Mouse (Mus musculus) intestine, embryonic 14.5 days (tissue): ENCODE measurements around the gene Dennd1a. TPM values are rescaled to one million over a fixed set of nuclear protein-coding genes. Genes with fewer than 3 reads are reported as not detected.

Experiments
- ATAC-seq: fragments of 200-750 bp; cut with Nextera tagmentation; replicated peaks from 2 replicates; pipeline ENCODE4 v1.8.0; 2017; ENCODE audit warnings: low read depth, moderate number of reproducible peaks, moderate TSS enrichment, moderate library complexity; ENCODE audit not compliant: low FRiP score, low TSS enrichment
- DNase-seq: peaks from one replicate; pipeline ENCODE4 v3.0.0-alpha.2; 2018; ENCODE audit warnings: low spot score
- H3K27ac ChIP-seq: fragments of 300-500 bp; sonication (generic); 2 replicates; pipeline ENCODE4 v1.5.1; 2014; ENCODE audit warnings: low read depth, mild to moderate bottlenecking, control low read depth
- H3K27me3 ChIP-seq: fragments of 300-500 bp; sonication (generic); replicated peaks from 2 replicates; pipeline ENCODE4 v1.6.1; 2014; ENCODE audit warnings: low read length, control low read depth; ENCODE audit not compliant: control insufficient read depth, insufficient read depth
- H3K36me3 ChIP-seq: fragments of 300-500 bp; sonication (generic); 2 replicates; pipeline ENCODE4 v1.6.1; 2014; ENCODE audit warnings: low read length, control low read depth; ENCODE audit not compliant: control insufficient read depth, insufficient read depth
- H3K4me1 ChIP-seq: fragments of 300-500 bp; sonication (generic); replicated peaks from 2 replicates; pipeline ENCODE4 v1.6.1; 2014; ENCODE audit warnings: low read length, control low read depth, mixed read lengths; ENCODE audit not compliant: control insufficient read depth, insufficient read depth
- H3K4me2 ChIP-seq: fragments of 300-500 bp; sonication (generic); 2 replicates; pipeline ENCODE4 v1.6.1; 2014; ENCODE audit warnings: low read length
- H3K4me3 ChIP-seq: fragments of 300-500 bp; sonication (generic); 2 replicates; pipeline ENCODE4 v1.5.1; 2014; ENCODE audit warnings: low read depth, low read length, control low read depth, mixed read lengths
- H3K9ac ChIP-seq: fragments of 300-500 bp; sonication (generic); 2 replicates; pipeline ENCODE4 v1.6.1; 2014; ENCODE audit warnings: mild to moderate bottlenecking, low read length
- H3K9me3 ChIP-seq: fragments of 300-500 bp; sonication (generic); 2 replicates; pipeline ENCODE4 v1.6.1; 2016; ENCODE audit warnings: low read length, control low read depth; ENCODE audit not compliant: control insufficient read depth
- WGBS: fragments of 180-500 bp; shearing (Covaris S2); extraction: QIAGEN DNeasy Blood & Tissue Kit; methylation state at CpG from one replicate; pipeline ENCODE4 v1.1.7; 2014; 5-methylcytosine and 5-hydroxymethylcytosine counted together
- polyA plus RNA-seq: library from polyadenylated mRNA; unstranded; fragments of >200 nt; fragmentation: Nextera tagmentation; extraction: Ambion mirVana; gene quantifications from 2 replicates; pipeline ENCODE4 v1.2.1, GENCODE M21; 2014

Gene Dennd1a
- polyA plus RNA-seq, 1 experiment from 2014 or later = 11.6 TPM

- Histone ChIP-seq H3K36me3 (no peaks in the 10 kb centered on the region), H3K9me3 (no peaks in the 10 kb centered on the region), H3K4me3 (no peak overlapping the region), H3K4me2 (no peak overlapping the region), H3K9ac (no peak overlapping the region), H3K27me3 (no peaks in the 10 kb centered on the region), H3K27ac (no peak overlapping the region), H3K4me1 (no peaks in the 10 kb centered on the region)
- 88% methylated on average over 1 of the region's 1 CpGs for WGBS
- ATAC-seq = no peak
- no peak for DNase-seq
Observed at GRCm38 (mm10) chr2:38088346-38088745, 198.8 kb downstream of the Dennd1a start.

DNA sequence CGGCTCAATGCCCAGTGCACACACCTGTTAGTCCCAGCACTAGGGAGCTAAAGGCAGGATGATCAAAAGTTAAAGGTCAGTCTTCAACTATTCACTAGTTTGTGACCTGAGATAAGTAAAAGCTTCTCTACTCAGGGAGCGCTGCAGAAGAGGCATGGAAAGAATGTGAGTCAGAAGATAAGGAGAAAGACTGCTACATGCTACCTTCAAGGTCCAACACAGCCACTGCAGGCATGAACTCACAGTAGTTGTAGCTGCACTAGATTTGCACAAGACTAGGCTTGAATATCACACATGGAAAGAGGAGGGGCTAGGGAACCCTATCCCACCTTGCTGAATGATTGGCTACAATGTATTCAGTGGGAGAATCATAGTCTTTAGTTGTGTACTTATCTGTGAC is 202.1 kb downstream of the Dennd1a start:
- Histone ChIP-seq H3K4me3 (no peak overlapping the region), H3K9me3 (no peaks in the 10 kb centered on the region), H3K36me3 (no peaks in the 10 kb centered on the region), H3K4me2 (no peak overlapping the region), H3K27ac (no peak overlapping the region), H3K4me1 (no peaks in the 10 kb centered on the region), H3K9ac (no peak overlapping the region), H3K27me3 (no peaks in the 10 kb centered on the region)
- 54% methylated on average over 2 of the region's 2 CpGs for WGBS
- no peak for ATAC-seq
- DNase-seq = no peak

- Histone ChIP-seq H3K27me3 (no peaks in the 10 kb centered on the region), H3K4me2 (no peak overlapping the region), H3K9ac (no peak overlapping the region), H3K4me1 (no peaks in the 10 kb centered on the region), H3K4me3 (no peak overlapping the region), H3K36me3 (no peaks in the 10 kb centered on the region), H3K9me3 (no peaks in the 10 kb centered on the region), H3K27ac (no peak overlapping the region)
- no peak for DNase-seq
- ATAC-seq = no peak
- WGBS = 89% methylated on average over 3 of the region's 3 CpGs
Observed at GRCm38 (mm10) chr2:38083251-38083650, 203.9 kb downstream of the Dennd1a start.

DNA sequence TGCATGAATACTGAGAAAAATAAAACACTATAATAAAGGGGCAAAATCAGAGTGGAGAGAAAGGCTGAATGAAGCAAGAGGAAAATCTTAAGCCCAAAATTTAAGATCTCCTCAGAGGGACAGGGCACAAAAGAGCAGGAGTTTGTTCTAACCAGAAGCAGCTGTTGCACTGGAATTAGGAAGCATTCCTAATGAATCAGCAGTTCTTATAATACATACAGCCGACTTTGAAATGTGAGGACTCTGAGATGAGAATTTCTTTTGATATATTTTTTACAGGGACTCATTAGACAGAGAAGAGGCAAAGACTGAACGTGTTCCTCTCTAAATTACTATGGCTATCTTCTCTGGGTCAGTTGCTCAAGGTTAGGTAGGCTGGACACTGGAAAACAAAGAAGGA is 212.7 kb downstream of the Dennd1a start:
- Histone ChIP-seq H3K4me3 (no peak overlapping the region), H3K9ac (no peak overlapping the region), H3K27ac (no peak overlapping the region), H3K9me3 (no peaks in the 10 kb centered on the region), H3K36me3 (no peaks in the 10 kb centered on the region), H3K27me3 (no peaks in the 10 kb centered on the region), H3K4me1 (no peaks in the 10 kb centered on the region), H3K4me2 (no peak overlapping the region)
- WGBS = 47% methylated on average over 2 of the region's 2 CpGs
- ATAC-seq (no peak), DNase-seq (no peak)

- no peaks in the 10 kb centered on the region for H3K4me1 ChIP-seq
- H3K9me3 ChIP-seq = no peaks in the 10 kb centered on the region
- H3K27ac ChIP-seq = no peak overlapping the region
- no peak for DNase-seq
- H3K4me3 ChIP-seq = no peak overlapping the region
- H3K36me3 ChIP-seq = no peaks in the 10 kb centered on the region
- no peak for ATAC-seq
- H3K27me3 ChIP-seq = no peaks in the 10 kb centered on the region
- H3K4me2 ChIP-seq = no peak overlapping the region
- no peak overlapping the region for H3K9ac ChIP-seq
Observed at GRCm38 (mm10) chr2:38072061-38072460, 215.1 kb downstream of the Dennd1a start.

DNA sequence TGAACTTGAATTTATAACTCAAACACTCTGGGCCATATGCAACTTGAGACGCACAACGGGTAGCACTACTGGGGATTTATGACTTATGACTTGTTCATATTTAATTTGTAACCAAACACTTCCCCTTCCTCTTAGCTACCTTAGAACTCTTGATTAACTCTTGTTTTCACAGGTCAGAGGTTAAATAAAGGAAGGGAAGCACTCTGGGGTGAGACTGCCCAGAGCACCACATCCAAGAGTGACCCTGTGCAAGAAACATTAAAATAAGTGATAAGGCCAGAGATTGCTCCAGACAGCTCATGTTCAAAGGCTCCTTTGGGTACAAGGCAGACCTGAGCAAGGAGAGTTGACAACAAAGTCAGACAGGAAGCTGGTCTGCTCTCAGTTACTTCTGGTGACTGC is 219.0 kb downstream of the Dennd1a start:
- no peak overlapping the region for H3K4me3 ChIP-seq
- no peaks in the 10 kb centered on the region for H3K9me3 ChIP-seq
- ATAC-seq (no peak), DNase-seq (no peak)
- 20% methylated on average over 2 of the region's 2 CpGs for WGBS
- H3K27me3 ChIP-seq = no peaks in the 10 kb centered on the region
- no peak overlapping the region for H3K9ac ChIP-seq
- H3K4me1 ChIP-seq = no peaks in the 10 kb centered on the region
- no peak overlapping the region for H3K4me2 ChIP-seq
- H3K27ac ChIP-seq = no peak overlapping the region
- H3K36me3 ChIP-seq = no peaks in the 10 kb centered on the region

DNA sequence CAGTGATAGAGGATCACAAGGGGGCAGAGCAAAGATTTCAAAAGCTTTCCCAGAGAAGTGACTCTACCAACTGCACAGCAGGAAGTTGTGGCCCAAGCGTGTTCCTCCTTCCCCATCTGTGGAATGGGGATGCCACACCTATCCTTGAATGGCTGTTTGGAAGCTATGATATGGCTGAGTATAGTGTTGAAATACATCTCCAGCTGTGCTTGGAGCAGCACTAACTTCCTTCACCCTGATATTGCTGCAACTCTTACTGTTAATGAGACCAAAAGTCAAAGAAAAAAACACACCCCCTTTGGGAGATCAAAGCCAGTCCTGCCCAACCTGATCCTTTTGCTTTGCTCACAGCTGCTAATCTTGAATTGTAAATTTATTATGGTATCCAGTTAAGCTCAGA is 221.3 kb downstream of the Dennd1a start:
- H3K9ac ChIP-seq = no peak overlapping the region
- H3K4me1 ChIP-seq = no peaks in the 10 kb centered on the region
- no peaks in the 10 kb centered on the region for H3K9me3 ChIP-seq
- H3K4me3 ChIP-seq = no peak overlapping the region
- 67% methylated on average over 1 of the region's 1 CpGs for WGBS
- H3K27ac ChIP-seq = no peak overlapping the region
- ATAC-seq = peak; percentile 50
- H3K36me3 ChIP-seq = no peaks in the 10 kb centered on the region
- no peak overlapping the region for H3K4me2 ChIP-seq
- DNase-seq = no peak
- H3K27me3 ChIP-seq = no peaks in the 10 kb centered on the region

DNA sequence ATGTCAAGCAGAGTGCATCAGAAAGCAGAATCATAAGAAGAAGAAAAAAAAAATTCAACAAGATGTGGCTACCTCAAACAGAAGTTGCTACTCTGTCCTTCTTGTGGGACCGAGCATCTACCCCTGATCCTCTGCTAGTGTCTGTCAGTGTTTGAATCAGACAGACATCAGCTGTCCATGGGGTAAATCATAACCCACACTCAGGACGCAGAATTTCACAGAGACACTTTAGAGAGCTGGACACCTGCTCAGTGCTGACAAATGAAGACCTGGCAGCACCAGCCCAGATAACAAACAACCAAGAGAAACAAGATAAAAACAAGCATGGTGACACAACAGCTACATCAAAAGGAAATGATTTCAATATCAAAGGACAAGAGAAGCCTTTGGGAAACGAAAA is 222.9 kb downstream of the Dennd1a start:
- Histone ChIP-seq H3K9ac (no peak overlapping the region), H3K4me2 (no peak overlapping the region), H3K9me3 (no peaks in the 10 kb centered on the region), H3K4me1 (no peaks in the 10 kb centered on the region), H3K27ac (no peak overlapping the region), H3K27me3 (no peaks in the 10 kb centered on the region), H3K36me3 (no peaks in the 10 kb centered on the region), H3K4me3 (no peak overlapping the region)
- no peak for ATAC-seq
- WGBS = 67% methylated on average over 3 of the region's 3 CpGs
- DNase-seq = no peak

DNA sequence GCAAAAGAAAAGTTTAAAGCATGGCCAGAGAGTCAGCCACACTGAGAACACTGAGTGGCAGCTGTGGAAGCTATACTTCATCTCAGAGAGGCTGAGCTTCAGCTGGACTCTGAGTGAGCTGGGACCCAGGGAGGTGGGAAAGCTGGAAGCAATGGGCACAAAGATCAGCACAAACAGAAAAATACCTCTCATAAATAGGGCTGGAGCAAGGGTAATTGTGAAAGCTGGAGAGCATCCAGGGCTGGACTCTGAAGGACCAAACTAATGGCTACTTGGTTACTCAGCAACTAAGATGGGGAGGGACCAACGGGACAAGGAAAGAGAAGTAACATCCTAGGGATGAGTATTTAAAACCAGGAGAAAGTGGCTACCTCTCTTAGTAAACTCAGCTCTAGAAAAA is 225.0 kb downstream of the Dennd1a start:
- WGBS = 52% methylated on average over 1 of the region's 1 CpGs
- Histone ChIP-seq H3K9me3 (no peaks in the 10 kb centered on the region), H3K27ac (no peak overlapping the region), H3K36me3 (no peaks in the 10 kb centered on the region), H3K4me1 (no peaks in the 10 kb centered on the region), H3K27me3 (no peaks in the 10 kb centered on the region), H3K4me2 (no peak overlapping the region), H3K4me3 (no peak overlapping the region), H3K9ac (no peak overlapping the region)
- no peak for ATAC-seq
- no peak for DNase-seq
